Mouse (Mus musculus) frontal cortex, postnatal 10 days (tissue): ENCODE measurements at regions not wholly inside any gene's neighbourhood (a gene's known extent, or its start where the extent isn't known, plus 50 kb on each side); places are given as distances from the start of the nearest gene placed in this dataset.

Experiments
- DNase-seq, 2 experiments: peaks; one replicate each; pipeline ENCODE4 v3.0.0; 2022; ENCODE audit warnings: low spot score in 2 of 2, mixed read lengths in 1 of 2

GRCm38 (mm10) chr2:106256012-106256411 lies 252.7 kb upstream of the Dnajc24 start:
- DNase-seq: no peak

- DNase-seq: no peak
These were observed 231.0 kb upstream of the Dnajc24 start for GRCm38 (mm10) chr2:106234358-106234757.

- DNase-seq: no peak
These were observed 227.8 kb upstream of the Dnajc24 start for GRCm38 (mm10) chr2:106231136-106231535.

GRCm38 (mm10) chr2:106230021-106230420 lies 226.7 kb upstream of the Dnajc24 start:
- DNase-seq: no peak

GRCm38 (mm10) chr2:106228249-106228648 lies 224.9 kb upstream of the Dnajc24 start:
- DNase-seq: no peak

GRCm38 (mm10) chr2:106216169-106216568 lies 212.8 kb upstream of the Dnajc24 start:
- DNase-seq: peak in 1 of 2 experiments; percentile 9

- DNase-seq: no peak
These were observed 210.4 kb upstream of the Dnajc24 start for GRCm38 (mm10) chr2:106213740-106214139.

- DNase-seq: no peak
These were observed 207.4 kb upstream of the Dnajc24 start for GRCm38 (mm10) chr2:106210773-106211172.

GRCm38 (mm10) chr2:106208767-106209250 lies 205.5 kb upstream of the Dnajc24 start:
- no peak for DNase-seq

GRCm38 (mm10) chr2:106200130-106200529 lies 196.8 kb upstream of the Dnajc24 start:
- no peak for DNase-seq

- DNase-seq: peak in 1 of 2 experiments; percentile 7
These were observed 191.8 kb upstream of the Dnajc24 start for GRCm38 (mm10) chr2:106195170-106195569.

GRCm38 (mm10) chr2:106194369-106195023 lies 191.1 kb upstream of the Dnajc24 start:
- peak; percentile 57 to 79 for DNase-seq

GRCm38 (mm10) chr2:106193889-106194347 lies 190.6 kb upstream of the Dnajc24 start:
- no peak for DNase-seq

- DNase-seq: no peak
These were observed 187.4 kb upstream of the Dnajc24 start for GRCm38 (mm10) chr2:106190579-106191322.

GRCm38 (mm10) chr2:106183651-106184050 lies 180.3 kb upstream of the Dnajc24 start:
- no peak for DNase-seq

- DNase-seq: no peak
These were observed 178.7 kb upstream of the Dnajc24 start for GRCm38 (mm10) chr2:106182051-106182450.

GRCm38 (mm10) chr2:106162681-106163080 lies 159.3 kb upstream of the Dnajc24 start:
- no peak for DNase-seq

- no peak for DNase-seq
These were observed 158.5 kb upstream of the Dnajc24 start for GRCm38 (mm10) chr2:106161877-106162276.

GRCm38 (mm10) chr2:106149701-106150100 lies 146.4 kb upstream of the Dnajc24 start:
- DNase-seq: no peak

GRCm38 (mm10) chr2:106140931-106141330 lies 137.6 kb upstream of the Dnajc24 start:
- no peak for DNase-seq

- DNase-seq: no peak
These were observed 97.7 kb upstream of the Dnajc24 start for GRCm38 (mm10) chr2:106101002-106101401.

- no peak for DNase-seq
These were observed 82.8 kb upstream of the Dnajc24 start for GRCm38 (mm10) chr2:106086121-106086520.
